Mouse (Mus musculus) c-Kit-positive CD71-negative TER-119-negative erythroid progenitor cells, embryonic 14.5 days (primary cell): ENCODE measurements around the gene Aar2.

ENCODE experiments used
- DNase-seq: peaks from one replicate; pipeline ENCODE4 v3.0.0-alpha.2; 2013; ENCODE audit warnings: low read depth

Aar2 gene

GRCm38 (mm10) chr2:156568647-156569046 is 21.3 kb downstream of the Aar2 start:
- DNase-seq = no peak

- DNase-seq = no peak
Observed at GRCm38 (mm10) chr2:156569261-156569660, 21.9 kb downstream of the Aar2 start.

- no peak for DNase-seq
Observed at GRCm38 (mm10) chr2:156571521-156571920, 24.1 kb downstream of the Aar2 start.

GRCm38 (mm10) chr2:156576850-156577587 is 29.6 kb downstream of the Aar2 start:
- DNase-seq = no peak

GRCm38 (mm10) chr2:156580507-156580906 is 33.1 kb downstream of the Aar2 start:
- DNase-seq = no peak

GRCm38 (mm10) chr2:156581244-156581643 is 33.9 kb downstream of the Aar2 start:
- no peak for DNase-seq

- DNase-seq = no peak
Observed at GRCm38 (mm10) chr2:156582887-156583286, 35.5 kb downstream of the Aar2 start.

- peak; percentile 3 for DNase-seq
Observed at GRCm38 (mm10) chr2:156584154-156584796, 36.9 kb downstream of the Aar2 start.

GRCm38 (mm10) chr2:156584797-156585471 is 37.5 kb downstream of the Aar2 start:
- DNase-seq = no peak

GRCm38 (mm10) chr2:156589481-156589880 is 42.1 kb downstream of the Aar2 start:
- DNase-seq = no peak

- no peak for DNase-seq
Observed at GRCm38 (mm10) chr2:156594987-156595490, 47.7 kb downstream of the Aar2 start.

- no peak for DNase-seq
Observed at GRCm38 (mm10) chr2:156602581-156602980, 55.2 kb downstream of the Aar2 start.

GRCm38 (mm10) chr2:156603671-156604070 is 56.3 kb downstream of the Aar2 start:
- DNase-seq = no peak

GRCm38 (mm10) chr2:156605144-156605543 is 57.8 kb downstream of the Aar2 start:
- DNase-seq = no peak

- no peak for DNase-seq
Observed at GRCm38 (mm10) chr2:156605971-156606370, 58.6 kb downstream of the Aar2 start.

GRCm38 (mm10) chr2:156613081-156613540 is 65.7 kb downstream of the Aar2 start:
- no peak for DNase-seq

- DNase-seq = no peak
Observed at GRCm38 (mm10) chr2:156613541-156614257, 66.3 kb downstream of the Aar2 start, which contains the start of gene Dlgap4. Gene Dlgap4, plus strand, starts transcription at chr2:156613705.

GRCm38 (mm10) chr2:156614258-156614556 is 66.8 kb downstream of the Aar2 start:
- no peak for DNase-seq

GRCm38 (mm10) chr2:156614661-156615654 is 67.6 kb downstream of the Aar2 start:
- DNase-seq = no peak

- DNase-seq = no peak
Observed at GRCm38 (mm10) chr2:156616513-156616912, 69.1 kb downstream of the Aar2 start.

GRCm38 (mm10) chr2:156617536-156617935 is 70.2 kb downstream of the Aar2 start:
- DNase-seq = no peak
